Mouse (Mus musculus) midbrain, embryonic 12.5 days (tissue): ENCODE measurements around the gene Hccs. TPM values are rescaled to one million over a fixed set of nuclear protein-coding genes. Genes with fewer than 3 reads are reported as not detected.

ENCODE experiments used
- ATAC-seq: fragments of 200-750 bp; cut with Nextera tagmentation; 2 replicates; pipeline ENCODE4 v1.8.0; 2017; ENCODE audit warnings: low read depth, moderate TSS enrichment, moderate library complexity; ENCODE audit not compliant: low FRiP score
- H3K27ac ChIP-seq: fragments of 300-500 bp; sonication (generic); replicated peaks from 2 replicates; pipeline ENCODE4 v1.5.1; 2016; ENCODE audit warnings: mild to moderate bottlenecking
- H3K27me3 ChIP-seq: fragments of 300-500 bp; sonication (generic); 2 replicates; pipeline ENCODE4 v1.6.1; 2016; ENCODE audit warnings: mild to moderate bottlenecking
- H3K36me3 ChIP-seq: fragments of 300-500 bp; sonication (generic); 2 replicates; pipeline ENCODE4 v1.6.1; 2016
- H3K4me1 ChIP-seq: fragments of 300-500 bp; sonication (generic); 2 replicates; pipeline ENCODE4 v1.6.1; 2016
- H3K4me2 ChIP-seq: fragments of 300-500 bp; sonication (generic); replicated peaks from 2 replicates; pipeline ENCODE4 v1.6.1; 2016; ENCODE audit warnings: mild to moderate bottlenecking, moderate library complexity
- H3K4me3 ChIP-seq: fragments of 300-500 bp; sonication (generic); 2 replicates; pipeline ENCODE4 v1.5.1; 2016; ENCODE audit warnings: mild to moderate bottlenecking
- H3K9ac ChIP-seq: fragments of 300-500 bp; sonication (generic); replicated peaks from 2 replicates; pipeline ENCODE4 v1.6.1; 2016; ENCODE audit warnings: mild to moderate bottlenecking, moderate library complexity
- H3K9me3 ChIP-seq: fragments of 300-500 bp; sonication (generic); 2 replicates; pipeline ENCODE4 v1.6.1; 2016; ENCODE audit warnings: mild to moderate bottlenecking
- WGBS: fragments of 180-500 bp; shearing (Covaris S2); methylation state at CpG from one replicate; pipeline ENCODE4 v1.1.7; 2016; 5-methylcytosine and 5-hydroxymethylcytosine counted together
- polyA plus RNA-seq: library from polyadenylated mRNA; unstranded; fragments of >200 nt; fragmentation: Nextera tagmentation; extraction: Ambion mirVana; gene quantifications from 2 replicates; pipeline ENCODE4 v1.2.1, GENCODE M21; 2016

The Hccs gene
- polyA plus RNA-seq, 1 experiment from 2014 or later: 51.4 TPM

DNA sequence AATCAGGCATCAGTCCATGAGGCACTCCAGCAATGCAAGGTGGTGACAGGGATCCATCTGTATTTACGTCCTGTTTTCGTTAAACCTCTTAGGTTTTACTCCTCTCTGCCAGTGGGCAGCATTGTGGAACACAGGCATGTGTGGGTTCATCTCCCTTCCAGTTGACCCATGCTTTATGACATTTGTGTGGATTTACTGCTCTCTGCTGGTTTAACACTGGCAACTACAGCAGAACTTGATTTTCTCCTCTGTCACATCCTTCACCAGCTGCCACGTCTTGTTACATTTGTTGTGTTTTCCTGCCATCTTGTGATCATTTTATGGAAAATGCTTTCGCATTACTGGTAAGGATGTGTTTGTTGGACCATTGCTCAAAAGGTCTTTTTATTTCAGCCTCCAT, 20.6 kb downstream of the Hccs start:
- Histone ChIP-seq H3K36me3 (no peaks in the 10 kb centered on the region), H3K9ac (no peak overlapping the region), H3K4me3 (no peak overlapping the region), H3K27me3 (peaks cover 5% of the 10 kb centered on the region; the same call in 1 of the 2 replicates), H3K4me1 (no peaks in the 10 kb centered on the region), H3K27ac (no peak overlapping the region), H3K4me2 (no peak overlapping the region), H3K9me3 (no peaks in the 10 kb centered on the region)
- WGBS: 71% methylated on average over 4 of the region's 4 CpGs
- no peak for ATAC-seq

GRCm38 (mm10) chrX:169263433-169264172, 56.6 kb downstream of the Hccs start:
- Histone ChIP-seq H3K27me3 (peaks cover 22% of the 10 kb centered on the region), H3K9ac (no peak overlapping the region)
- WGBS: 79% methylated on average over 8 of the region's 8 CpGs

GRCm38 (mm10) chrX:169262212-169262611, 58.0 kb downstream of the Hccs start:
- no peaks in the 10 kb centered on the region for H3K4me1 ChIP-seq
- no peak overlapping the region for H3K4me2 ChIP-seq
- H3K27ac ChIP-seq: no peak overlapping the region
- no peak overlapping the region for H3K4me3 ChIP-seq
- H3K27me3 ChIP-seq: peaks cover 22% of the 10 kb centered on the region
- no peak for ATAC-seq
- no peaks in the 10 kb centered on the region for H3K36me3 ChIP-seq
- no peaks in the 10 kb centered on the region for H3K9me3 ChIP-seq
- H3K9ac ChIP-seq: no peak overlapping the region
- 73% methylated on average over 2 of the region's 2 CpGs for WGBS

More at GRCm38 (mm10) chrX:169263433-169264172, 56.6 kb downstream of the Hccs start:
- Histone ChIP-seq H3K4me3 (no peak overlapping the region), H3K4me2 (no peak overlapping the region), H3K4me1 (no peaks in the 10 kb centered on the region), H3K9me3 (no peaks in the 10 kb centered on the region), H3K36me3 (no peaks in the 10 kb centered on the region), H3K27ac (no peak overlapping the region)
- ATAC-seq: no peak

DNA sequence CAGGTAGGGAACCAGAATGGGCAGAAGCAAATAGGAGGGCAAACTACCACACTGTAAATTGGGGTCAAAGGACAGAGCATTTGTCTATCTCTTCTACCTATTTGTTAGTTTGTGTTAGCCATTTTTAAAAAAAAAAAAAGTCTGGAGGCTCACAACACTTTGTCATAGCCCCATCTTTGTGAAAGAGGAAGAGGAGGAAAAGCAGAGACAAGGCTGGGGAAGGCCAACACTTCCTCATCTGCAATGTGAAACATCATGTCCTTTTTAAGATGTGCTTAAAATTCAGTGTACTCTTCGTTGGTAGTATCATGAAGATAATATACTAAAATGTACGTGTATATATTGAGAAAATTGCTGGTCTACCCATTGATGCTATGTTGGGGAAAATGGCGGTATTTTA, 59.1 kb downstream of the Hccs start:
- no peak overlapping the region for H3K9ac ChIP-seq
- peaks cover 25% of the 10 kb centered on the region for H3K27me3 ChIP-seq

GRCm38 (mm10) chrX:169256741-169257140, 63.4 kb downstream of the Hccs start:
- no peak overlapping the region for H3K9ac ChIP-seq
- no peak overlapping the region for H3K4me3 ChIP-seq
- no peak for ATAC-seq
- H3K27ac ChIP-seq: no peak overlapping the region
- H3K27me3 ChIP-seq: peaks cover 8% of the 10 kb centered on the region; the same call in 1 of the 2 replicates
- no peaks in the 10 kb centered on the region for H3K9me3 ChIP-seq
- no peak overlapping the region for H3K4me2 ChIP-seq
- H3K4me1 ChIP-seq: no peaks in the 10 kb centered on the region
- no peaks in the 10 kb centered on the region for H3K36me3 ChIP-seq

More for the DNA sequence above, 59.1 kb downstream of the Hccs start:
- H3K36me3 ChIP-seq: no peaks in the 10 kb centered on the region
- no peak overlapping the region for H3K4me3 ChIP-seq
- H3K9me3 ChIP-seq: no peaks in the 10 kb centered on the region
- H3K4me1 ChIP-seq: no peaks in the 10 kb centered on the region
- no peak for ATAC-seq
- no peak overlapping the region for H3K27ac ChIP-seq
- 76% methylated on average over 3 of the region's 3 CpGs for WGBS
- no peak overlapping the region for H3K4me2 ChIP-seq

DNA sequence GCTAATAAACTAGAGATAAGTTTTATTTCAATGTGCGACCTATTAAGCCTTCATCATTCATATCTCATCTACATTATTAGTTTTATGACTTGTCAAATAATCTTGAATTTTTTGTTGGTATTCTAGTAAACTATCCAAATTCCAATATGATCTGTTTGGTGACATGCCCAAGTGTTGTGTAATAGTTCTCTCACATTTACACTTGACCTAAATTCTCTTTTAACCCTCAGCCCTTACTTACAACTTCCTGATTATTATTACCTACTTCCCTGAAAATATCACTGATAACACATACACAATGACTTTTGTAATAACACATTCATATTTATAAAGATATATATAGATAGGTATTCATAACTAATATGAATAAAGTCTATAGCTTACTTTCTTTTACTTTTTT, 64.3 kb downstream of the Hccs start:
- no peak for ATAC-seq
- Histone ChIP-seq H3K36me3 (no peaks in the 10 kb centered on the region), H3K9ac (no peak overlapping the region), H3K4me2 (no peak overlapping the region), H3K4me1 (no peaks in the 10 kb centered on the region), H3K9me3 (no peaks in the 10 kb centered on the region), H3K4me3 (no peak overlapping the region), H3K27me3 (peaks cover 8% of the 10 kb centered on the region; the same call in 1 of the 2 replicates), H3K27ac (no peak overlapping the region)
- WGBS: 76% methylated on average over 1 of the region's 1 CpGs

- Histone ChIP-seq H3K4me1 (no peaks in the 10 kb centered on the region), H3K36me3 (no peaks in the 10 kb centered on the region), H3K9me3 (no peaks in the 10 kb centered on the region), H3K4me2 (no peak overlapping the region), H3K9ac (no peak overlapping the region), H3K27ac (no peak overlapping the region), H3K27me3 (peaks cover 12% of the 10 kb centered on the region; the same call in 1 of the 2 replicates), H3K4me3 (no peak overlapping the region)
- ATAC-seq: no peak
- 84% methylated on average over 3 of the region's 3 CpGs for WGBS
Measured at GRCm38 (mm10) chrX:169222357-169223062, 97.7 kb downstream of the Hccs start.

DNA sequence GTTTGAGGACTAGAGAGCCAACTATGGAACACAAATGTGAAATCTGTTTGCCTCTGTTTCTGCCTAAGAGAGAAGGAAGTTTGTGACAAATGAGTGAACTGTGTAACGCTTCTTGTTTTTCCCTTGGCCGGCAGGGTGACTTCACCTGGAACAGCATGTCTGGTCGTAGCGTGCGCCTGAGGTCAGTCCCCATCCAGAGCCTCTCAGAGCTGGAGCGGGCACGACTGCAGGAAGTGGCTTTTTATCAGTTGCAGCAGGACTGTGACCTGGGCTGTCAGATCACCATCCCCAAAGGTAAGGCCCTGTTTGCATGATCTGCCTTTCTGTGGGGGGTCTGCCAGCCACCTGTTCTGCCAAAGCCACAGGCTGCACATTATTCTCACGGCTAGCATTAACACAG, 100.1 kb downstream of the Hccs start:
- H3K4me2 ChIP-seq: no peak overlapping the region
- H3K27me3 ChIP-seq: peaks cover 18% of the 10 kb centered on the region; the same call in 1 of the 2 replicates
- H3K4me3 ChIP-seq: no peak overlapping the region
- ATAC-seq: no peak
- no peak overlapping the region for H3K9ac ChIP-seq
- no peaks in the 10 kb centered on the region for H3K4me1 ChIP-seq
- H3K27ac ChIP-seq: no peak overlapping the region
- H3K9me3 ChIP-seq: no peaks in the 10 kb centered on the region
- WGBS: 75% methylated on average over 8 of the region's 8 CpGs
- H3K36me3 ChIP-seq: no peaks in the 10 kb centered on the region

- ATAC-seq: no peak
- peaks cover 19% of the 10 kb centered on the region for H3K27me3 ChIP-seq
Measured at GRCm38 (mm10) chrX:169210019-169210418, 110.2 kb downstream of the Hccs start.

More at GRCm38 (mm10) chrX:169210019-169210418, 110.2 kb downstream of the Hccs start:
- Histone ChIP-seq H3K4me3 (no peak overlapping the region), H3K4me2 (no peak overlapping the region), H3K9me3 (no peaks in the 10 kb centered on the region), H3K9ac (no peak overlapping the region), H3K4me1 (no peaks in the 10 kb centered on the region), H3K27ac (no peak overlapping the region), H3K36me3 (no peaks in the 10 kb centered on the region)
- WGBS: 67% methylated on average over 3 of the region's 3 CpGs

Other genes with a start within 250 kb of the Hccs start
- not detected in 2 replicates for gene Amelx, start 133.2 kb downstream of the Hccs start, polyA plus RNA-seq